Mouse (Mus musculus): Measurements from ENCODE around the gene Col26a1.
A peak's percentile ranks its signal among the peaks of the same experiment; 100 is the strongest.

GRCm38 (mm10) chr5:136905630-136906029, 22.6 kb upstream of the Col26a1 start:
- no peak for TF ChIP-seq POLR2A (IDR thresholded peaks at IDR 0.05; ENCODE audit: low read depth, low read length)
- TF ChIP-seq CTCF (IDR thresholded peaks at IDR 0.05; ENCODE audit: extremely low read depth, insufficient read length, insufficient replicate concordance, low read depth, low read length): peak; percentile 44; the same call in 1 of the 2 replicates

Data from small intestine, adult 2 months (tissue).